Mouse (Mus musculus): ENCODE data around the gene Gna12. TPM values are rescaled to one million over a fixed set of nuclear protein-coding genes. Genes with fewer than 3 reads are reported as not detected.

Gene Gna12
- polyA plus RNA-seq, 1 experiment from 2014 or later: 65.0 TPM

GRCm38 (mm10) chr5:140785240-140785872 lies 44.9 kb downstream of the Gna12 start:
- H3K27ac ChIP-seq (ENCODE audit: low read depth, low read length): no peak overlapping the region
- no peak overlapping the region for H3K9ac ChIP-seq (ENCODE audit: low read length)
- no peak overlapping the region for H3K4me3 ChIP-seq (ENCODE audit: low read depth, low read length)
- 93% methylated on average over 13 of the region's 13 CpGs for WGBS
- no peak for DNase-seq (ENCODE audit: low spot score)
- peaks cover 10% of the 10 kb centered on the region; the same call in 1 of the 2 replicates for H3K36me3 ChIP-seq (ENCODE audit: control insufficient read depth, insufficient read depth, low read length)
- no peak for ATAC-seq (ENCODE audit: insufficient read depth, low FRiP score, low TSS enrichment)
- H3K4me2 ChIP-seq (ENCODE audit: low read depth): no peak overlapping the region
- no peaks in the 10 kb centered on the region for H3K27me3 ChIP-seq (ENCODE audit: control insufficient read depth, insufficient read depth, low read length)
- H3K9me3 ChIP-seq (ENCODE audit: control insufficient read depth, low read length): no peaks in the 10 kb centered on the region
- H3K4me1 ChIP-seq (ENCODE audit: control insufficient read depth, insufficient read depth, low read length): no peaks in the 10 kb centered on the region

- no peak overlapping the region for H3K4me3 ChIP-seq (ENCODE audit: low read depth, low read length)
Measured at GRCm38 (mm10) chr5:140784288-140784687, 45.9 kb downstream of the Gna12 start.

GRCm38 (mm10) chr5:140783577-140783976 lies 46.7 kb downstream of the Gna12 start:
- Histone ChIP-seq H3K4me3 (ENCODE audit: low read depth, low read length) (no peak overlapping the region), H3K36me3 (ENCODE audit: control insufficient read depth, insufficient read depth, low read length) (peaks cover 10% of the 10 kb centered on the region; the same call in 1 of the 2 replicates), H3K27ac (ENCODE audit: low read depth, low read length) (no peak overlapping the region), H3K4me1 (ENCODE audit: control insufficient read depth, insufficient read depth, low read length) (no peaks in the 10 kb centered on the region), H3K9me3 (ENCODE audit: control insufficient read depth, low read length) (no peaks in the 10 kb centered on the region), H3K27me3 (ENCODE audit: control insufficient read depth, insufficient read depth, low read length) (no peaks in the 10 kb centered on the region), H3K9ac (ENCODE audit: low read length) (no peak overlapping the region), H3K4me2 (ENCODE audit: low read depth) (no peak overlapping the region)
- DNase-seq (ENCODE audit: low spot score) (no peak), ATAC-seq (ENCODE audit: insufficient read depth, low FRiP score, low TSS enrichment) (no peak)
- 95% methylated on average over 4 of the region's 4 CpGs for WGBS

More at GRCm38 (mm10) chr5:140784288-140784687, 45.9 kb downstream of the Gna12 start:
- Histone ChIP-seq H3K27me3 (ENCODE audit: control insufficient read depth, insufficient read depth, low read length) (no peaks in the 10 kb centered on the region), H3K9ac (ENCODE audit: low read length) (no peak overlapping the region), H3K9me3 (ENCODE audit: control insufficient read depth, low read length) (no peaks in the 10 kb centered on the region), H3K36me3 (ENCODE audit: control insufficient read depth, insufficient read depth, low read length) (peaks cover 10% of the 10 kb centered on the region; the same call in 1 of the 2 replicates), H3K4me2 (ENCODE audit: low read depth) (no peak overlapping the region), H3K4me1 (ENCODE audit: control insufficient read depth, insufficient read depth, low read length) (no peaks in the 10 kb centered on the region), H3K27ac (ENCODE audit: low read depth, low read length) (no peak overlapping the region)
- no peak for ATAC-seq (ENCODE audit: insufficient read depth, low FRiP score, low TSS enrichment)
- DNase-seq (ENCODE audit: low spot score): no peak
- WGBS: 90% methylated on average over 6 of the region's 6 CpGs

- ATAC-seq (ENCODE audit: insufficient read depth, low FRiP score, low TSS enrichment) (no peak), DNase-seq (ENCODE audit: low spot score) (no peak)
- H3K27ac ChIP-seq (ENCODE audit: low read depth, low read length): no peak overlapping the region
- H3K9ac ChIP-seq (ENCODE audit: low read length): no peak overlapping the region
- no peaks in the 10 kb centered on the region for H3K9me3 ChIP-seq (ENCODE audit: control insufficient read depth, low read length)
- no peak overlapping the region for H3K4me2 ChIP-seq (ENCODE audit: low read depth)
- 91% methylated on average over 8 of the region's 8 CpGs for WGBS
- no peaks in the 10 kb centered on the region for H3K27me3 ChIP-seq (ENCODE audit: control insufficient read depth, insufficient read depth, low read length)
- peaks cover 10% of the 10 kb centered on the region; the same call in 1 of the 2 replicates for H3K36me3 ChIP-seq (ENCODE audit: control insufficient read depth, insufficient read depth, low read length)
- no peak overlapping the region for H3K4me3 ChIP-seq (ENCODE audit: low read depth, low read length)
- H3K4me1 ChIP-seq (ENCODE audit: control insufficient read depth, insufficient read depth, low read length): no peaks in the 10 kb centered on the region; the same call in 1 of the 2 replicates
Measured at GRCm38 (mm10) chr5:140781886-140782572, 48.2 kb downstream of the Gna12 start.

GRCm38 (mm10) chr5:140781122-140781521 lies 49.1 kb downstream of the Gna12 start:
- DNase-seq (ENCODE audit: low spot score): no peak
- Histone ChIP-seq H3K9ac (ENCODE audit: low read length) (no peak overlapping the region), H3K36me3 (ENCODE audit: control insufficient read depth, insufficient read depth, low read length) (peaks cover 10% of the 10 kb centered on the region; the same call in 1 of the 2 replicates), H3K4me1 (ENCODE audit: control insufficient read depth, insufficient read depth, low read length) (no peaks in the 10 kb centered on the region; the same call in 1 of the 2 replicates), H3K4me3 (ENCODE audit: low read depth, low read length) (no peak overlapping the region), H3K27me3 (ENCODE audit: control insufficient read depth, insufficient read depth, low read length) (no peaks in the 10 kb centered on the region), H3K4me2 (ENCODE audit: low read depth) (no peak overlapping the region), H3K27ac (ENCODE audit: low read depth, low read length) (no peak overlapping the region), H3K9me3 (ENCODE audit: control insufficient read depth, low read length) (no peaks in the 10 kb centered on the region)
- ATAC-seq (ENCODE audit: insufficient read depth, low FRiP score, low TSS enrichment): no peak
- WGBS: 92% methylated on average over 5 of the region's 5 CpGs

GRCm38 (mm10) chr5:140776968-140777367 lies 53.3 kb downstream of the Gna12 start:
- no peak overlapping the region for H3K9ac ChIP-seq (ENCODE audit: low read length)
- H3K4me2 ChIP-seq (ENCODE audit: low read depth): no peak overlapping the region
- no peaks in the 10 kb centered on the region for H3K27me3 ChIP-seq (ENCODE audit: control insufficient read depth, insufficient read depth, low read length)
- no peaks in the 10 kb centered on the region; the same call in 1 of the 2 replicates for H3K4me1 ChIP-seq (ENCODE audit: control insufficient read depth, insufficient read depth, low read length)
- DNase-seq (ENCODE audit: low spot score): no peak
- no peak overlapping the region for H3K4me3 ChIP-seq (ENCODE audit: low read depth, low read length)
- WGBS: 75% methylated on average over 9 of the region's 9 CpGs
- H3K9me3 ChIP-seq (ENCODE audit: control insufficient read depth, low read length): no peaks in the 10 kb centered on the region
- H3K36me3 ChIP-seq (ENCODE audit: control insufficient read depth, insufficient read depth, low read length): no peaks in the 10 kb centered on the region; the same call in 1 of the 2 replicates
- H3K27ac ChIP-seq (ENCODE audit: low read depth, low read length): no peak overlapping the region
- no peak for ATAC-seq (ENCODE audit: insufficient read depth, low FRiP score, low TSS enrichment)

GRCm38 (mm10) chr5:140775111-140775510 lies 55.1 kb downstream of the Gna12 start:
- ATAC-seq (ENCODE audit: insufficient read depth, low FRiP score, low TSS enrichment): no peak
- WGBS: 90% methylated on average over 4 of the region's 4 CpGs
- no peak for DNase-seq (ENCODE audit: low spot score)

GRCm38 (mm10) chr5:140772158-140772557 lies 58.1 kb downstream of the Gna12 start:
- no peaks in the 10 kb centered on the region for H3K9me3 ChIP-seq (ENCODE audit: control insufficient read depth, low read length)
- no peaks in the 10 kb centered on the region for H3K36me3 ChIP-seq (ENCODE audit: control insufficient read depth, insufficient read depth, low read length)
- H3K27me3 ChIP-seq (ENCODE audit: control insufficient read depth, insufficient read depth, low read length): no peaks in the 10 kb centered on the region
- H3K9ac ChIP-seq (ENCODE audit: low read length): no peak overlapping the region
- ATAC-seq (ENCODE audit: insufficient read depth, low FRiP score, low TSS enrichment): no peak
- H3K27ac ChIP-seq (ENCODE audit: low read depth, low read length): no peak overlapping the region
- H3K4me1 ChIP-seq (ENCODE audit: control insufficient read depth, insufficient read depth, low read length): peaks cover 22% of the 10 kb centered on the region
- no peak overlapping the region for H3K4me3 ChIP-seq (ENCODE audit: low read depth, low read length)
- 83% methylated on average over 7 of the region's 7 CpGs for WGBS
- H3K4me2 ChIP-seq (ENCODE audit: low read depth): no peak overlapping the region
- no peak for DNase-seq (ENCODE audit: low spot score)

More at GRCm38 (mm10) chr5:140775111-140775510, 55.1 kb downstream of the Gna12 start:
- no peaks in the 10 kb centered on the region for H3K27me3 ChIP-seq (ENCODE audit: control insufficient read depth, insufficient read depth, low read length)
- no peaks in the 10 kb centered on the region for H3K9me3 ChIP-seq (ENCODE audit: control insufficient read depth, low read length)
- peaks cover 4% of the 10 kb centered on the region; the same call in 1 of the 2 replicates for H3K4me1 ChIP-seq (ENCODE audit: control insufficient read depth, insufficient read depth, low read length)
- H3K36me3 ChIP-seq (ENCODE audit: control insufficient read depth, insufficient read depth, low read length): no peaks in the 10 kb centered on the region
- H3K27ac ChIP-seq (ENCODE audit: low read depth, low read length): no peak overlapping the region
- no peak overlapping the region for H3K4me3 ChIP-seq (ENCODE audit: low read depth, low read length)
- H3K4me2 ChIP-seq (ENCODE audit: low read depth): no peak overlapping the region
- H3K9ac ChIP-seq (ENCODE audit: low read length): no peak overlapping the region

Data from neural tube, embryonic 11.5 days (tissue).